Mouse (Mus musculus) CH12.LX (cell line): Measurements from ENCODE around the gene Mmp1b. TPM values are rescaled to one million over a fixed set of nuclear protein-coding genes. Genes with fewer than 3 reads are reported as not detected.

ENCODE experiments used
- DNase-seq: peaks from one replicate; pipeline ENCODE4 v3.0.0-alpha.2; 2013; ENCODE audit errors: extremely low read depth
- H3K27ac ChIP-seq: 2 replicates; pipeline ENCODE4 v1.5.1; 2012; ENCODE audit warnings: low read depth, mild to moderate bottlenecking, control low read depth, moderate library complexity; ENCODE audit not compliant: insufficient read depth
- H3K27me3 ChIP-seq: replicated peaks from 2 replicates; pipeline ENCODE3; 2012; ENCODE audit warnings: inconsistent platforms
- H3K36me3 ChIP-seq, 2 experiments: replicated peaks in 1 of 2; 2 replicates each; pipeline versions ENCODE3 to v1.6.1; 2012; ENCODE audit warnings: inconsistent platforms in 1 of 2, low read length in 1 of 2, mild to moderate bottlenecking in 1 of 2, mixed read lengths in 1 of 2, moderate library complexity in 1 of 2; ENCODE audit not compliant: control insufficient read depth in 1 of 2, insufficient read depth in 1 of 2
- H3K4me1 ChIP-seq, 2 experiments: 2 replicates each; pipeline ENCODE4 v1.6.1; 2012; ENCODE audit warnings: inconsistent platforms in 1 of 2, moderate library complexity in 1 of 2; ENCODE audit not compliant: insufficient read depth in 2 of 2, control insufficient read depth in 1 of 2
- H3K4me2 ChIP-seq: 2 replicates; pipeline ENCODE4 v1.6.1; 2012; ENCODE audit warnings: low read depth, mild to moderate bottlenecking, control low read depth; ENCODE audit not compliant: poor library complexity, insufficient read depth, severe bottlenecking
- H3K4me3 ChIP-seq, 3 experiments: fragments of 150-350 bp in 1 of 3; sonication (generic) in 1 of 3; replicated peaks in 1 of 3; 2 replicates each; pipeline versions ENCODE3 to v1.5.1; 2011 to 2012; ENCODE audit warnings: low read depth in 2 of 3, low read length in 2 of 3, mild to moderate bottlenecking in 2 of 3, moderate library complexity in 2 of 3, control low read depth in 1 of 3, improper control_type of control experiment in 1 of 3, inconsistent platforms in 1 of 3, mixed read lengths in 1 of 3; ENCODE audit not compliant: poor library complexity in 1 of 3
- H3K79me2 ChIP-seq: replicated peaks from 2 replicates; pipeline ENCODE4 v1.6.1; 2012; ENCODE audit warnings: mild to moderate bottlenecking, moderate library complexity; ENCODE audit not compliant: control insufficient read depth, poor library complexity, insufficient read depth, severe bottlenecking; ENCODE audit errors: extremely low read depth
- H3K9ac ChIP-seq: 2 replicates; pipeline ENCODE4 v1.6.1; 2012; ENCODE audit warnings: low read depth, mild to moderate bottlenecking, control low read depth, moderate library complexity; ENCODE audit not compliant: insufficient read depth
- H3K9me3 ChIP-seq: replicated peaks from 2 replicates; pipeline ENCODE3; 2012; ENCODE audit warnings: low read length, inconsistent platforms, mixed read lengths
- CHD1 ChIP-seq: IDR thresholded peaks from 2 replicates; pipeline ENCODE4 v1.6.1; 2012; ENCODE audit warnings: low read depth, low read length, improper control_type of control experiment, inconsistent platforms
- CHD2 ChIP-seq: IDR thresholded peaks from 2 replicates; pipeline ENCODE4 v1.6.1; 2011; ENCODE audit warnings: low read length, improper control_type of control experiment
- EP300 ChIP-seq: IDR thresholded peaks from 2 replicates; pipeline ENCODE4 v1.6.1; 2011; ENCODE audit warnings: low read length, improper control_type of control experiment
- ETS1 ChIP-seq: conservative IDR thresholded peaks from 2 replicates; pipeline ENCODE4 v1.6.1; 2012; ENCODE audit warnings: low read depth, mild to moderate bottlenecking, inconsistent platforms, low read length, improper control_type of control experiment, moderate library complexity
- GABPA ChIP-seq: IDR thresholded peaks from 2 replicates; pipeline ENCODE4 v1.6.1; 2012; ENCODE audit warnings: low read depth, low read length, improper control_type of control experiment, inconsistent platforms; ENCODE audit not compliant: insufficient replicate concordance
- HCFC1 ChIP-seq: IDR thresholded peaks from 2 replicates; pipeline ENCODE4 v1.6.1; 2012; ENCODE audit warnings: low read depth, mild to moderate bottlenecking, inconsistent platforms, low read length, improper control_type of control experiment
- IRF4 ChIP-seq: IDR thresholded peaks from 2 replicates; pipeline ENCODE4 v1.6.1; 2014; ENCODE audit warnings: low read depth, mild to moderate bottlenecking, inconsistent platforms, low read length, improper control_type of control experiment
- JUN ChIP-seq: IDR thresholded peaks from 2 replicates; pipeline ENCODE4 v1.6.1; 2011; ENCODE audit warnings: low read depth, mild to moderate bottlenecking, low read length, improper control_type of control experiment, moderate library complexity; ENCODE audit not compliant: insufficient read depth
- JUND ChIP-seq: conservative IDR thresholded peaks from 2 replicates; pipeline ENCODE4 v1.6.1; 2011; ENCODE audit warnings: low read depth, low read length, improper control_type of control experiment
- MAFK ChIP-seq: IDR thresholded peaks from 2 replicates; pipeline ENCODE4 v1.6.1; 2011; ENCODE audit warnings: low read length, improper control_type of control experiment; ENCODE audit not compliant: insufficient replicate concordance
- MAX ChIP-seq: IDR thresholded peaks from 2 replicates; pipeline ENCODE4 v1.6.1; 2011; ENCODE audit warnings: low read length, improper control_type of control experiment
- MAZ ChIP-seq: IDR thresholded peaks from 2 replicates; pipeline ENCODE4 v1.6.1; 2012; ENCODE audit warnings: low read depth, mild to moderate bottlenecking, inconsistent platforms, low read length, improper control_type of control experiment, moderate library complexity
- MEF2A ChIP-seq: IDR thresholded peaks from 2 replicates; pipeline ENCODE4 v1.6.1; 2014; ENCODE audit warnings: low read depth, mild to moderate bottlenecking, inconsistent platforms, low read length, improper control_type of control experiment, borderline replicate concordance
- MXI1 ChIP-seq: IDR thresholded peaks from 2 replicates; pipeline ENCODE4 v1.6.1; 2011; ENCODE audit warnings: mild to moderate bottlenecking, low read depth, low read length, improper control_type of control experiment
- RCOR1 ChIP-seq: conservative IDR thresholded peaks from 2 replicates; pipeline ENCODE4 v1.6.1; 2012; ENCODE audit warnings: low read depth, mild to moderate bottlenecking, inconsistent platforms, low read length, improper control_type of control experiment
- SIN3A ChIP-seq: IDR thresholded peaks from 2 replicates; pipeline ENCODE4 v1.6.1; 2012; ENCODE audit warnings: low read length, improper control_type of control experiment, inconsistent platforms
- USF1 ChIP-seq: IDR thresholded peaks from 2 replicates; pipeline ENCODE4 v1.6.1; 2014; ENCODE audit warnings: low read depth, mild to moderate bottlenecking, inconsistent platforms, low read length, improper control_type of control experiment
- USF2 ChIP-seq: conservative IDR thresholded peaks from 2 replicates; pipeline ENCODE4 v1.6.1; 2011; ENCODE audit warnings: low read depth, low read length, improper control_type of control experiment
- ZC3H11A ChIP-seq: IDR thresholded peaks from 2 replicates; pipeline ENCODE4 v1.6.1; 2012; ENCODE audit warnings: low read depth, mild to moderate bottlenecking, inconsistent platforms, low read length, improper control_type of control experiment
- ZMIZ1 ChIP-seq: IDR thresholded peaks from 2 replicates; pipeline ENCODE4 v1.6.1; 2012; ENCODE audit warnings: low read depth, mild to moderate bottlenecking, inconsistent platforms, low read length, improper control_type of control experiment
- dilution Hi-C: fragments of 300-500 bp; cut with MboI; formaldehyde crosslinking; loops from 2 replicates; pipeline ENCODE4 v1.14.3; 2020; ENCODE audit warnings: low sequenced_read_pairs; ENCODE audit not compliant: extremely low pct_unique_long_range_greater_than_20kb, extremely low pct_ligation_motif_present
- in situ Hi-C: fragments of 300-500 bp; cut with MboI; formaldehyde crosslinking; loops from 3 replicates; pipeline ENCODE4 v1.14.3; 2019; ENCODE audit warnings: low sequenced_read_pairs, low pct_ligation_motif_present, low pct_unique_long_range_greater_than_20kb, mixed read lengths
- polyA plus RNA-seq: library from polyadenylated mRNA; unstranded; fragments of >175 nt; gene quantifications from 2 replicates; pipeline ENCODE4 v1.2.1, GENCODE M21; 2012; ENCODE audit warnings: low read depth; ENCODE audit not compliant: insufficient read length
- total RNA-seq, 2 experiments: library from RNA; depleted of rRNA; stranded (reverse); fragments of 300-350 nt in 1 of 2; fragments of >200 nt in 1 of 2; gene quantifications; 2 replicates each; pipeline ENCODE4 v1.2.3; 2012 to 2014

Mmp1b gene
- total and polyA plus RNA-seq, 3 experiments = 0.16 TPM; not detected in 2

GRCm38 (mm10) chr9:7354535-7354934 lies 33.3 kb downstream of the Mmp1b start:
- Histone ChIP-seq H3K27me3 (no peaks in the 10 kb centered on the region), H3K4me1 (peaks cover 0 to 6% of the 10 kb centered on the region in 2 experiments; a peak in 2 of 4 replicates), H3K9ac (no peak overlapping the region), H3K9me3 (no peaks in the 10 kb centered on the region), H3K36me3 (no peaks in the 10 kb centered on the region), H3K79me2 (no peaks in the 10 kb centered on the region), H3K4me3 (no peak overlapping the region)
- dilution Hi-C loops = no loop called here
- in situ Hi-C loops = no loop called here
- DNase-seq = no peak
- no peak for TF ChIP-seq EP300
- TF ChIP-seq USF1 = no peak
- TF ChIP-seq HCFC1 = no peak
- TF ChIP-seq JUND = no peak
- no peak for TF ChIP-seq IRF4
- TF ChIP-seq CHD1 = no peak
- TF ChIP-seq MAZ = no peak
- no peak for TF ChIP-seq GABPA
- no peak for TF ChIP-seq USF2
- TF ChIP-seq CHD2 = no peak
- TF ChIP-seq MXI1 = no peak
- no peak for TF ChIP-seq ZC3H11A
- no peak for TF ChIP-seq SIN3A
- no peak for TF ChIP-seq ZMIZ1
- TF ChIP-seq, all 38 proteins: peak for 0
- H3K4me2 ChIP-seq = no peak overlapping the region
- H3K27ac ChIP-seq = no peak overlapping the region

- Histone ChIP-seq H3K4me1 (peaks cover 0 to 13% of the 10 kb centered on the region in 2 experiments; a peak in 3 of 4 replicates), H3K4me2 (no peak overlapping the region), H3K36me3 (no peaks in the 10 kb centered on the region), H3K9ac (no peak overlapping the region), H3K27me3 (no peaks in the 10 kb centered on the region), H3K79me2 (no peaks in the 10 kb centered on the region), H3K4me3 (no peak overlapping the region), H3K9me3 (no peaks in the 10 kb centered on the region), H3K27ac (no peak overlapping the region)
- DNase-seq = no peak
- dilution Hi-C loops = no loop called here
- in situ Hi-C loops = no loop called here
- TF ChIP-seq MAZ (no peak), JUN (no peak), ZC3H11A (no peak), USF2 (no peak), MAFK (no peak), JUND (no peak), CHD2 (no peak), EP300 (no peak), ETS1 (no peak), MAX (no peak), RCOR1 (no peak), HCFC1 (no peak), MEF2A (no peak)
These were observed 42.3 kb downstream of the Mmp1b start for GRCm38 (mm10) chr9:7345513-7345912.
